Mouse (Mus musculus) E14TG2a.4 (cell line): ENCODE data around the gene Dchs1.
"Not testable (repeated sequence)": the region's sequence is repeated elsewhere in the genome, so short reads cannot be mapped to it uniquely, and the experiment has no call there.

ENCODE experiments used
- H3K27me3 ChIP-seq: 2 replicates; pipeline ENCODE4 v1.6.1; 2014; ENCODE audit warnings: low read length, control low read depth; ENCODE audit not compliant: insufficient read depth
- H3K36me3 ChIP-seq: 2 replicates; pipeline ENCODE4 v1.6.1; 2014; ENCODE audit warnings: low read length, control low read depth; ENCODE audit not compliant: insufficient read depth
- H3K4me1 ChIP-seq: replicated peaks from 2 replicates; pipeline ENCODE4 v1.6.1; 2014; ENCODE audit warnings: low read depth, low read length, control low read depth
- H3K4me3 ChIP-seq: replicated peaks from 2 replicates; pipeline ENCODE4 v1.5.1; 2014; ENCODE audit warnings: mild to moderate bottlenecking, low read length
- H3K9me3 ChIP-seq: 2 replicates; pipeline ENCODE4 v1.6.1; 2014; ENCODE audit warnings: low read length, control low read depth
- CTCF ChIP-seq: conservative IDR thresholded peaks from 2 replicates; pipeline ENCODE4 v1.5.1; 2014; ENCODE audit warnings: low read length
- NANOG ChIP-seq: IDR thresholded peaks from 2 replicates; pipeline ENCODE4 v1.6.1; 2014; ENCODE audit warnings: borderline replicate concordance, low read length, mixed read lengths
- POU5F1 ChIP-seq: IDR thresholded peaks from 2 replicates; pipeline ENCODE4 v1.6.1; 2014; ENCODE audit warnings: low read length, borderline replicate concordance

Gene Dchs1

GRCm38 (mm10) chr7:105741978-105742377 is 45.5 kb downstream of the Dchs1 start:
- Histone ChIP-seq H3K9me3 (no peaks in the 10 kb centered on the region), H3K27me3 (peaks cover 5% of the 10 kb centered on the region; the same call in 1 of the 2 replicates), H3K4me3 (no peak overlapping the region), H3K36me3 (peaks cover 53% of the 10 kb centered on the region), H3K4me1 (peaks cover 53% of the 10 kb centered on the region)
- no peak for TF ChIP-seq CTCF
- TF ChIP-seq NANOG, result no peak
- no peak for TF ChIP-seq POU5F1

GRCm38 (mm10) chr7:105740851-105741250 is 46.6 kb downstream of the Dchs1 start:
- Histone ChIP-seq H3K4me3 (no peak overlapping the region), H3K4me1 (peaks cover 56% of the 10 kb centered on the region), H3K36me3 (peaks cover 42% of the 10 kb centered on the region), H3K27me3 (peaks cover 5% of the 10 kb centered on the region; the same call in 1 of the 2 replicates), H3K9me3 (no peaks in the 10 kb centered on the region)
- no peak for TF ChIP-seq POU5F1
- no peak for TF ChIP-seq NANOG
- TF ChIP-seq CTCF, result no peak

- TF ChIP-seq CTCF, result no peak
- no peak for TF ChIP-seq POU5F1
- TF ChIP-seq NANOG, result no peak
- peaks cover 5% of the 10 kb centered on the region; the same call in 1 of the 2 replicates for H3K27me3 ChIP-seq
- H3K4me3 ChIP-seq, result no peak overlapping the region
- H3K9me3 ChIP-seq, result no peaks in the 10 kb centered on the region
- H3K36me3 ChIP-seq, result peaks cover 40% of the 10 kb centered on the region
- peaks cover 61% of the 10 kb centered on the region for H3K4me1 ChIP-seq
These were observed 47.2 kb downstream of the Dchs1 start for GRCm38 (mm10) chr7:105740089-105740795.

GRCm38 (mm10) chr7:105738948-105739347 is 48.5 kb downstream of the Dchs1 start:
- Histone ChIP-seq H3K4me3 (no peak overlapping the region), H3K9me3 (no peaks in the 10 kb centered on the region), H3K36me3 (peaks cover 52% of the 10 kb centered on the region), H3K27me3 (peaks cover 5% of the 10 kb centered on the region; the same call in 1 of the 2 replicates), H3K4me1 (peaks cover 66% of the 10 kb centered on the region)
- TF ChIP-seq NANOG (no peak), POU5F1 (no peak), CTCF (no peak)

GRCm38 (mm10) chr7:105738286-105738685 is 49.2 kb downstream of the Dchs1 start:
- TF ChIP-seq POU5F1 (no peak), CTCF (no peak), NANOG (no peak)
- Histone ChIP-seq H3K27me3 (peaks cover 5% of the 10 kb centered on the region; the same call in 1 of the 2 replicates), H3K9me3 (no peaks in the 10 kb centered on the region), H3K4me3 (no peak overlapping the region), H3K4me1 (peaks cover 70% of the 10 kb centered on the region), H3K36me3 (peaks cover 58% of the 10 kb centered on the region)

- H3K36me3 ChIP-seq, result peaks cover 58% of the 10 kb centered on the region
- peaks cover 5% of the 10 kb centered on the region; the same call in 1 of the 2 replicates for H3K27me3 ChIP-seq
- no peaks in the 10 kb centered on the region for H3K9me3 ChIP-seq
- H3K4me1 ChIP-seq, result peaks cover 65% of the 10 kb centered on the region
- peak overlapping the region; percentile 92 for H3K4me3 ChIP-seq
- no peak for TF ChIP-seq POU5F1
- TF ChIP-seq NANOG, result no peak
- no peak for TF ChIP-seq CTCF
These were observed 49.8 kb downstream of the Dchs1 start for GRCm38 (mm10) chr7:105737648-105738047.

GRCm38 (mm10) chr7:105736911-105737521 is 50.4 kb downstream of the Dchs1 start, which contains the start of gene Rrp8:
Rrp8 (minus strand) TSS chr7:105737385.
- H3K27me3 ChIP-seq, result peaks cover 5% of the 10 kb centered on the region; the same call in 1 of the 2 replicates

GRCm38 (mm10) chr7:105736264-105736901 is 51.1 kb downstream of the Dchs1 start, which contains the start of gene Ilk:
Ilk (plus strand) TSS chr7:105736592.
- Histone ChIP-seq H3K27me3 (peaks cover 5% of the 10 kb centered on the region; the same call in 1 of the 2 replicates), H3K4me3 (peak within 1 kb of the TSS; percentile 92)
- TF ChIP-seq POU5F1 (no peak), NANOG (no peak), CTCF (no peak)

More at GRCm38 (mm10) chr7:105736911-105737521, 50.4 kb downstream of the Dchs1 start, which contains the start of gene Rrp8:
- Histone ChIP-seq H3K36me3 (peaks cover 58% of the 10 kb centered on the region), H3K4me3 (peak within 1 kb of the TSS; percentile 92), H3K9me3 (no peaks in the 10 kb centered on the region), H3K4me1 (peaks cover 58% of the 10 kb centered on the region)
- TF ChIP-seq POU5F1 (no peak), NANOG (no peak)

GRCm38 (mm10) chr7:105735464-105735863 is 52.0 kb downstream of the Dchs1 start:
- peak overlapping the region; percentile 92 for H3K4me3 ChIP-seq
- peaks cover 52% of the 10 kb centered on the region for H3K4me1 ChIP-seq
- H3K9me3 ChIP-seq, H3K27me3 ChIP-seq: not testable (repeated sequence)
- H3K36me3 ChIP-seq, result peaks cover 58% of the 10 kb centered on the region

More at GRCm38 (mm10) chr7:105736264-105736901, 51.1 kb downstream of the Dchs1 start, which contains the start of gene Ilk:
- Histone ChIP-seq H3K4me1 (peaks cover 52% of the 10 kb centered on the region), H3K9me3 (no peaks in the 10 kb centered on the region), H3K36me3 (peaks cover 58% of the 10 kb centered on the region)
